Mouse (Mus musculus): ENCODE results near the gene Vmn1r44. TPM values are rescaled to one million over a fixed set of nuclear protein-coding genes. Genes with fewer than 3 reads are reported as not detected.

The Vmn1r44 gene
- polyA plus RNA-seq, 1 experiment from 2014 or later = not detected

Other genes starting within 250 kb of the Vmn1r44 start
- 8.1 and 8.9 TPM in 2 replicates for gene Txnrd3, start 239.7 kb upstream of the Vmn1r44 start, polyA plus RNA-seq (2016; fragmentation: Nextera tagmentation; extraction: Ambion mirVana)
- not detected in 2 replicates for gene Vmn1r40, start 176.1 kb upstream of the Vmn1r44 start, polyA plus RNA-seq (2016; fragmentation: Nextera tagmentation; extraction: Ambion mirVana)
- not detected in 2 replicates for gene Vmn1r41, start 142.9 kb upstream of the Vmn1r44 start, polyA plus RNA-seq (2016; fragmentation: Nextera tagmentation; extraction: Ambion mirVana)
- gene Vmn1r42, start 7.2 kb upstream of the Vmn1r44 start, polyA plus RNA-seq (2016; fragmentation: Nextera tagmentation; extraction: Ambion mirVana) = not detected in 2 replicates
- not detected in 2 replicates for gene Vmn1r43, start 7.2 kb upstream of the Vmn1r44 start, polyA plus RNA-seq (2016; fragmentation: Nextera tagmentation; extraction: Ambion mirVana)
- gene Vmn1r45, start 56.9 kb downstream of the Vmn1r44 start, polyA plus RNA-seq (2016; fragmentation: Nextera tagmentation; extraction: Ambion mirVana) = not detected in 2 replicates
- not detected in 2 replicates for gene Vmn1r46, start 85.7 kb downstream of the Vmn1r44 start, polyA plus RNA-seq (2016; fragmentation: Nextera tagmentation; extraction: Ambion mirVana)
- not detected in 2 replicates for gene Vmn1r47, start 132.5 kb downstream of the Vmn1r44 start, polyA plus RNA-seq (2016; fragmentation: Nextera tagmentation; extraction: Ambion mirVana)
- not detected in 2 replicates for gene Vmn1r48, start 153.2 kb downstream of the Vmn1r44 start, polyA plus RNA-seq (2016; fragmentation: Nextera tagmentation; extraction: Ambion mirVana)
- not detected in 2 replicates for gene Vmn1r49, start 194.8 kb downstream of the Vmn1r44 start, polyA plus RNA-seq (2016; fragmentation: Nextera tagmentation; extraction: Ambion mirVana)
- not detected in 2 replicates for gene Vmn1r50, start 217.8 kb downstream of the Vmn1r44 start, polyA plus RNA-seq (2016; fragmentation: Nextera tagmentation; extraction: Ambion mirVana)
- gene Vmn1r51, start 238.9 kb downstream of the Vmn1r44 start, polyA plus RNA-seq (2016; fragmentation: Nextera tagmentation; extraction: Ambion mirVana) = 0.04 TPM in 1 of 2 replicates, not detected in the other